Mouse (Mus musculus) liver, embryonic 16.5 days (tissue): ENCODE measurements around the gene 2310007B03Rik. TPM values are rescaled to one million over a fixed set of nuclear protein-coding genes. Genes with fewer than 3 reads are reported as not detected.
A peak's percentile ranks its signal among the peaks of the same experiment; 100 is the strongest.

ENCODE experiments used
- ATAC-seq: fragments of 200-750 bp; cut with Nextera tagmentation; 2 replicates; pipeline ENCODE4 v1.8.0; 2017; ENCODE audit warnings: low read depth, mild to moderate bottlenecking, moderate number of reproducible peaks, moderate library complexity
- H3K27ac ChIP-seq: fragments of 300-500 bp; sonication (generic); 2 replicates; pipeline ENCODE4 v1.5.1; 2014; ENCODE audit warnings: mild to moderate bottlenecking, low read length
- H3K27me3 ChIP-seq: fragments of 300-500 bp; sonication (generic); 2 replicates; pipeline ENCODE4 v1.6.1; 2014; ENCODE audit warnings: low read depth, low read length, mixed read lengths; ENCODE audit not compliant: control insufficient read depth, insufficient read depth
- H3K36me3 ChIP-seq: fragments of 300-500 bp; sonication (generic); 2 replicates; pipeline ENCODE4 v1.6.1; 2014; ENCODE audit warnings: mild to moderate bottlenecking; ENCODE audit not compliant: control insufficient read depth, insufficient read depth
- H3K4me1 ChIP-seq: fragments of 300-500 bp; sonication (generic); 2 replicates; pipeline ENCODE4 v1.6.1; 2014; ENCODE audit warnings: low read depth, low read length, mixed read lengths; ENCODE audit not compliant: control insufficient read depth
- H3K4me2 ChIP-seq: fragments of 300-500 bp; sonication (generic); 2 replicates; pipeline ENCODE4 v1.6.1; 2014; ENCODE audit warnings: low read depth, low read length, mixed read lengths
- H3K4me3 ChIP-seq: fragments of 300-500 bp; sonication (generic); 2 replicates; pipeline ENCODE4 v1.5.1; 2014; ENCODE audit warnings: low read depth, mild to moderate bottlenecking, low read length
- H3K9ac ChIP-seq: fragments of 300-500 bp; sonication (generic); 2 replicates; pipeline ENCODE4 v1.6.1; 2014; ENCODE audit warnings: low read depth, low read length
- H3K9me3 ChIP-seq: fragments of 300-500 bp; sonication (generic); replicated peaks from 2 replicates; pipeline ENCODE4 v1.6.1; 2016; ENCODE audit warnings: low read length; ENCODE audit not compliant: control insufficient read depth
- WGBS: fragments of 180-500 bp; shearing (Covaris S2); extraction: QIAGEN DNeasy Blood & Tissue Kit; methylation state at CpG from one replicate; pipeline ENCODE4 v1.1.7; 2014; ENCODE audit not compliant: insufficient replicate concordance; 5-methylcytosine and 5-hydroxymethylcytosine counted together
- polyA plus RNA-seq: library from polyadenylated mRNA; unstranded; fragments of >200 nt; fragmentation: Nextera tagmentation; extraction: Ambion mirVana; gene quantifications from 2 replicates; pipeline ENCODE4 v1.2.1, GENCODE M21; 2015

The 2310007B03Rik gene
- polyA plus RNA-seq, 1 experiment from 2014 or later = 0.32 TPM

DNA sequence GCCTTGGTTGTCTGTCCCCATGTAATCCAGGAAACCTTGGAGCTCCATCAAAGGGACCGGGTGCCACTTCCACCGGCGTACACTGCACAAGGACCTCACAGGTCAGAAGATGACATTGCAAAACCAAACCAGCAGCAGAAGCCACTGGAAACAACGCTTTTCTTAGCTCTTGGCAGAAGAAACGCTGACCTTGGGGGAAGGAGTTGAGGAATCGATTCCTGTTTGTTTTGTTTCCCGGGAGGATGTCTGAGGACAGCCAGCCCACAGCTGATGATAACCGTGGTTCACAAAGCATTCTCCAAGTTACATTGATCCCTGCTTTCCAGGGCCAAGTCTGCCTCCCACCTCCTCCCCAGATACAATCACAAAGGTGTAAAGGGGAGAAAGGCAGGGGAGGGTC is 36.7 kb downstream of the 2310007B03Rik start:
- Histone ChIP-seq H3K4me3 (no peak overlapping the region), H3K9me3 (no peaks in the 10 kb centered on the region), H3K36me3 (no peaks in the 10 kb centered on the region), H3K27ac (no peak overlapping the region), H3K4me2 (no peak overlapping the region), H3K27me3 (no peaks in the 10 kb centered on the region), H3K9ac (no peak overlapping the region), H3K4me1 (peaks cover 5% of the 10 kb centered on the region; the same call in 1 of the 2 replicates)
- WGBS = 43% methylated on average over 8 of the region's 8 CpGs
- no peak for ATAC-seq

- 54% methylated on average over 11 of the region's 11 CpGs for WGBS
- Histone ChIP-seq H3K4me1 (peaks cover 5% of the 10 kb centered on the region; the same call in 1 of the 2 replicates), H3K4me3 (no peak overlapping the region), H3K4me2 (no peak overlapping the region), H3K9ac (no peak overlapping the region), H3K27ac (no peak overlapping the region), H3K9me3 (no peaks in the 10 kb centered on the region), H3K27me3 (no peaks in the 10 kb centered on the region), H3K36me3 (no peaks in the 10 kb centered on the region)
- ATAC-seq = 0 out of 2 replicates have a peak, but pooled peaks have one; percentile 47
Observed at GRCm38 (mm10) chr1:93123179-93123854, 37.4 kb downstream of the 2310007B03Rik start.

DNA sequence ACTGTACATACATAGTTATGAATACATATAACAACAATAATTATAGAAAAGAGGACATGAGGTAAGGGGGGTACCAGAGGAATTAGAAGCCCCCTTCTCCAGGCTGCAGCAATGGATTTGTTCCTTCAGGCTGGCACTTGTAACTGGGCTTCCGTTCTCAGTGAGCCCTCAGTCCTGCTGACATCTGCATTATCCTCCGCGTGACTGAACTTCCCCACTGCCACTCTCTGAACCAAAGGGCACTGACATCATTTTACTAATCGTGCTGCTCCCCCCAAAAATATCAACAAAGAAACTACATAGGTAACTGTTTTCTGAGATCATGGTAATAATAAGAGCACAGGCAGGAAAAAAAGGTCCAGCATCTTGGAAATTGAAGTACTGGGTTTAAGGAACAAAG is 41.9 kb downstream of the 2310007B03Rik start:
- WGBS = 28% methylated on average over 4 of the region's 4 CpGs
- Histone ChIP-seq H3K4me2 (no peak overlapping the region), H3K36me3 (no peaks in the 10 kb centered on the region), H3K9me3 (no peaks in the 10 kb centered on the region), H3K27ac (no peak overlapping the region), H3K4me3 (no peak overlapping the region), H3K9ac (no peak overlapping the region), H3K4me1 (peaks cover 4% of the 10 kb centered on the region; the same call in 1 of the 2 replicates), H3K27me3 (no peaks in the 10 kb centered on the region)
- ATAC-seq = no peak

DNA sequence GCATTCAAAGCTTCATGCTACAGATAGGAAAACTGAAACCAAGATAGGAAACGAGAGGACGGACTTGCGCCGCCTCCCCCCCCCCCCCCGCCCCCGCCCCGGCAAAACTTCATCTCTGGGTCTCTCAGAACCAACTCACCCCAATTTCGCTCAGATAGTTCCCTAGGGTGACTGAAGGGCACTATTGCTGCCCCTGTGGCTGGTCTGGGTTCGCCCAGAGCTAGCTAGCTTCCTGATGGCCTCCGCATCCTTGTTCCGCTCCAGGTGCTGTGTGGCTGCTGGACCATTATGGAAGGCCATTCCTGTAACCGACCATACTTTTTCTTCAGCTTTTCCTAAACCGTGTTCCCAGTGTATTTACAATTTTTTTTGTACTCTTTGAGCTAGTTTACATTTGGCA is 45.3 kb downstream of the 2310007B03Rik start:
- 22% methylated on average over 13 of the region's 13 CpGs for whole genome bisulfite sequencing
- Histone ChIP-seq H3K9me3 (no peaks in the 10 kb centered on the region), H3K36me3 (no peaks in the 10 kb centered on the region), H3K4me2 (peak overlapping the region; percentile 7; the same call in 1 of the 2 replicates), H3K27ac (no peak overlapping the region), H3K9ac (no peak overlapping the region), H3K4me3 (no peak overlapping the region), H3K4me1 (no peaks in the 10 kb centered on the region), H3K27me3 (no peaks in the 10 kb centered on the region)
- ATAC-seq = no peak

DNA sequence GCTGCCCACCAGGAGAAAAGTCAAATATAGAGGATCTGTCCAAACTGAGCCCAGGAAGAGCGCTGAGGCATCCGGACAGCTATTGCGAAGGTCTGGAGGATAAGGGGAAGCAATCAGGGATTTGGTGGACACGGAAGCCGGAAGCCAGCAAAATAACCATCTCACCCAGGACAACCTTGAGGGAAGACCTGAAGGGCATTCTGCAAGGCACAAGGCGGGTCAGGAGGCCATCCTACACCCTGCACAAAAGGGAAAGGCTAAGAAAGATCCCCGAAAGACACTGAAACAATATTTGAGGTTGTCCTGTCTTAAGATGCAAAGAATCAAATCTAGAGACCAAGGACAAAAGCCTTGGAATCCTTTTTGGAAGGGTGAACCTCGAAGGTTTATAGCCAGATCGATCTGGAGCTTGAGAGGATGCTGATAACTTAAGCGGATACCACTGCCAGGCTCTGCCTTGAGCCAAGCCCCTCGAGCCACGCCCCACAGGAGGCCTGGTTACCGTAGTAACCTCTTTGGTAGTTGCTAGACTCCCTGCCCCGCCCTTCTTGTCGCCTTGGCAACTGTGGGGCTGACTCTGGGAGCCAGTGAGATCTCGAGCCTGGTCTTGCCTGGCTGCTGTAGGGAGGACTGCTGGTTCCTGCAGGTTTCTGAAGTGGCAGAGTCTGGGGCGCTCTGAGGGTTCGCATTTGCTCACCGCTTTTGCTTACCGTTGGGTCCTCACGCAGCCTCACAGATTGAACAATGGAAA is 45.9 kb downstream of the 2310007B03Rik start:
- Histone ChIP-seq H3K9me3 (no peaks in the 10 kb centered on the region), H3K27me3 (no peaks in the 10 kb centered on the region), H3K4me2 (peak overlapping the region; percentile 7; the same call in 1 of the 2 replicates), H3K4me3 (no peak overlapping the region), H3K9ac (no peak overlapping the region), H3K36me3 (no peaks in the 10 kb centered on the region), H3K4me1 (no peaks in the 10 kb centered on the region), H3K27ac (no peak overlapping the region)
- ATAC-seq = peak; percentile 51; the same call in 1 of the 2 replicates
- WGBS = 22% methylated on average over 21 of the region's 21 CpGs

DNA sequence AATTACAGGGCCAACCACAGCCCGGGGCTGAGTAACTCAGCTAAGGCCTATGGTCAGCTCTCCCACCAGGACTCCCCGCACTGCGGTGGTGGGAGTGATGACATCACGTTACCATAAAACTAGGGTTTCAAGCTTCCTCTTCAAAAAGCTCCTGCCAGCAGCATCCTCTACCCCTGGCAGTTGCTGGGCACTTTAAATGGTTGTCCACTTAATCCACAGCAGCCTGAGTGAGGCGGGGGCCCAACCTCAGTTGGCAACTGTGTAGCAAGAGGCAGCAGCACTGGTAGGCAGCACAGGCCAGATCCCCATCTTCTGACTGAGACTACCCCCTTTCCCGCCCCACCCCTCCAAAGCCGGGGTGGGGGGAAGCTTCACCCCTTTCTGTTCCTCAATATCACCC is 58.0 kb downstream of the 2310007B03Rik start:
- H3K36me3 ChIP-seq = no peaks in the 10 kb centered on the region
- H3K4me1 ChIP-seq = no peaks in the 10 kb centered on the region
- no peak for ATAC-seq
- H3K9ac ChIP-seq = no peak overlapping the region
- 44% methylated on average over 7 of the region's 7 CpGs for WGBS
- no peak overlapping the region for H3K4me3 ChIP-seq
- peaks cover 44% of the 10 kb centered on the region for H3K27me3 ChIP-seq
- no peak overlapping the region for H3K27ac ChIP-seq
- no peak overlapping the region for H3K4me2 ChIP-seq
- no peaks in the 10 kb centered on the region for H3K9me3 ChIP-seq

- H3K27ac ChIP-seq = no peak within 1 kb of the TSS
- H3K4me2 ChIP-seq = peak within 1 kb of the TSS; percentile 39; the same call in 1 of the 2 replicates
- WGBS = 3% methylated on average over 39 of the region's 39 CpGs
- no peak for ATAC-seq
- H3K9me3 ChIP-seq = no peaks in the 10 kb centered on the region
- H3K9ac ChIP-seq = no peak within 1 kb of the TSS
- H3K4me3 ChIP-seq = peak within 1 kb of the TSS; percentile 29
- H3K27me3 ChIP-seq = peaks cover 44% of the 10 kb centered on the region
- H3K4me1 ChIP-seq = no peaks in the 10 kb centered on the region
- no peaks in the 10 kb centered on the region for H3K36me3 ChIP-seq
Observed at GRCm38 (mm10) chr1:93101571-93102061, 59.1 kb downstream of the 2310007B03Rik start, which contains the start of gene Kif1a. Gene Kif1a (minus strand): TSS chr1:93101951.
